Mouse (Mus musculus): ENCODE results near the gene Ubap2l.
A peak's percentile ranks its signal among the peaks of the same experiment; 100 is the strongest.

The Ubap2l gene

GRCm38 (mm10) chr3:90052351-90053241 is at the start of gene Ubap2l:
Gene Ubap2l, minus strand, starts transcription at chr3:90052628.
- peak; percentile 98 for DNase-seq

GRCm38 (mm10) chr3:90101673-90102072 is 49.2 kb upstream of the Ubap2l start:
- DNase-seq = no peak

DNA sequence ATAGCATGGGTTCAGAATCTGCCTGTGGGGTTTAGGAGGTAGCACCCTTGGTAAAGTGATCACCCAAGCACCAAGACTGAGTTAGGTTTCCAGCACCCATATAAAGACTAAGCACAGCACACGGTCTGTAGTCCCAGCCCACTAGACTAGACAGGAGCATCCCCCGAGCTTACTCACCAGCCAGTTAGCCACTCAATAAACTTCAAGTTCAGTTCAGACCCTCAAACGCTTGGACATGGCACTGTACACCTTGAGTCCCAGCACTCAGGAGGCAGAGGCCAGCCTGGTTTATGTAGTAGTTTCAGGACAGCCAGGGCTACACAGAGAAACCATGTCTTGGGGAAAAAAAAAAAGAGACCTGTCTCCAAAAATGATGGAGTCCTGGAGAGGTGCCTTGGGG is 48.6 kb upstream of the Ubap2l start:
- DNase-seq = no peak

- no peak for DNase-seq
Observed at GRCm38 (mm10) chr3:90097928-90098327, 45.5 kb upstream of the Ubap2l start.

DNA sequence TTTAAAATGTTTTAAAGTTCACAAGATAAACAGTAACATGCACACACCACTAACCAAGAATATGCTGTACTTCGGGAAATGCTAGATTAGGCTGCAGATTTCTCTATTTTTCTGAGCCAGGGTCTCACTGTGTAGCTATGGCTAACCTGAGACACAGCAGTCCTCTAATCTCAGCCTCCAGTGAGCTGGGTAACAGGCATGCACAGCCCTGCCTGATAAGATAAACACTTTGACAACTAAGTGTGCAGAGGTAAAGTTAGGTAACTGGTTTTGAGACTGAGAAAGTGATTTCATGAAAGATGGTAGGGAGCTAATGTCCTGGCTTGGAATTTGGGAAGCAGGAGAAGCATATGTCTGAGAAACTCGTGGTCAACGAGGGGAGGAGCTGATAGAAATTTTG is 42.0 kb upstream of the Ubap2l start:
- DNase-seq = no peak

DNA sequence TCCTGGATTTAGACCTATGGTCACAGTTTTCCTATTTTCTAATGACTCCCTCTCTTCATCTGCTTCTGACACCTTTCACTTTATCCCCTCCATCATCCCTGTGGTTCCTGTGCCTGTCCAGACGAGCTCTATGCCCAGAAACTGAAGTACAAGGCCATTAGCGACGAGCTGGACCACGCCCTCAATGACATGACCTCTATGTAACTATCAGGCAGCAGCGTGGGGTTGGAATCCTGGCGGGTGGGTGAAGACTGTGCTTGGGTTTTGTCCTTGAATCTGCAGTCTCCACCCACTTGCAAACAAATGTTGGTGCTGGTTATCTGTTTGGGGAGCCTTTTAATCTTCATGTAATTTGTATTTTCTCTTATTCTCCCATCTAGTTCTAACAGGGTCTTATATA is 38.5 kb upstream of the Ubap2l start:
- no peak for DNase-seq

- no peak for DNase-seq
Observed at GRCm38 (mm10) chr3:90088617-90089016, 36.2 kb upstream of the Ubap2l start.

DNA sequence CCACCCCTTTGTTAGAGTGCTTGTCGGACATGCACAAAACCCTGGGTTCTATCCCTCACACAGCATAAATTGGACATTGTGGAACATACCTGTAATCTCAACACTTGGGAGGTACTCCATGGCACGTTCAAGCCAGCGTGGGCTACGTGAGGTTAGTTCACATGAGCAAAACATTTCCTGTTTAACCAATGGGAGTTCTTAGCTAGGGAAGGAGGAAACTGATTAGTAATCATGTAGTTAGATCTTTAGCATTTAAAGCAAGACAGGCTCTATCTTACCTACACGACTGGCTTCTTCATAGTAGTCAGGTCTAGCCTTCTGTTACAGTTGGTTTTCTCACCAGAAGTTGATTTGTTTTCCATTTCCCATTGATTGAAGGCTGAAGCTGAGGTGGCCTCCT is 33.6 kb upstream of the Ubap2l start:
- DNase-seq = no peak

DNA sequence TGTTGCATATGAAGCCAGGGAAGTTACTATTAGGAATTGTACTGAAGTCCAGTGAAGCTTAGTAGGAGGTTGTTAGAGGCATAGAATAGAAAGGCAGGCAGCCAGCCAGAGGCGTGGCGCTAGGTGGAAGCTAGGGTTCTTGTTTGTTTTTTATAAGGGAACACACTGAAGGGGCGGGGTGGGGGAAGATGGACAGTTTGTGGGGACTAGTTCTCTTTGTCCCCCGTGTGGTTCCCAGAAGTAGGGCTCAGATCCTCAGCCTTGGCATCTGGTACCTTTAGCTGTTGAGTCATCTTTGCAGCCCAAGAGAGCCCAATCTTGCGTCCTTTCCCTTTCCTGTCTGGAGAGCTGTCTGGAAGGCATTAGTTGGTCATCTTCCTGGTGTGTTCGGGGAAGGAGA is 32.9 kb upstream of the Ubap2l start:
- no peak for DNase-seq

DNA sequence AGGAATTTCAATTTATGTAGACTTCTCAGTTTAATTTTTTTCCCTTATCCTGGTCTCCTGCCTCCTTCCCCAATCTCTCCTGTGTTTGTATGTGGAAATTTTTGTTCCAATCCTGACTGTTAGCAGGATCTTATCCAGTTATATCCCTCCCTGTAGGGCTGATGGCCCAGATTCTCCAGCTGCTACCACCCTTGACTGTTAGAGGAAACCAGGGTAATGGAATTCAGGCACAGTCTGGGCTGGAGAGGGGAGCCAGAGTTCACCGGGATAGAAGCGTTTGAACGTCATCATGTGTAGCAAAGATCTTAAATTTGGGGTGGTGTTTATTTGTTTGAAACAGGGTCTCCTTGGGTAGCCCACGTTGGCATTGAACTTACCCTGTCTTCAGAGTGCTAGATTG is 32.4 kb upstream of the Ubap2l start:
- DNase-seq = no peak

GRCm38 (mm10) chr3:90083698-90084324 is 31.4 kb upstream of the Ubap2l start:
- peak; percentile 82 for DNase-seq

GRCm38 (mm10) chr3:90083034-90083433 is 30.6 kb upstream of the Ubap2l start:
- peak; percentile 44 for DNase-seq

DNA sequence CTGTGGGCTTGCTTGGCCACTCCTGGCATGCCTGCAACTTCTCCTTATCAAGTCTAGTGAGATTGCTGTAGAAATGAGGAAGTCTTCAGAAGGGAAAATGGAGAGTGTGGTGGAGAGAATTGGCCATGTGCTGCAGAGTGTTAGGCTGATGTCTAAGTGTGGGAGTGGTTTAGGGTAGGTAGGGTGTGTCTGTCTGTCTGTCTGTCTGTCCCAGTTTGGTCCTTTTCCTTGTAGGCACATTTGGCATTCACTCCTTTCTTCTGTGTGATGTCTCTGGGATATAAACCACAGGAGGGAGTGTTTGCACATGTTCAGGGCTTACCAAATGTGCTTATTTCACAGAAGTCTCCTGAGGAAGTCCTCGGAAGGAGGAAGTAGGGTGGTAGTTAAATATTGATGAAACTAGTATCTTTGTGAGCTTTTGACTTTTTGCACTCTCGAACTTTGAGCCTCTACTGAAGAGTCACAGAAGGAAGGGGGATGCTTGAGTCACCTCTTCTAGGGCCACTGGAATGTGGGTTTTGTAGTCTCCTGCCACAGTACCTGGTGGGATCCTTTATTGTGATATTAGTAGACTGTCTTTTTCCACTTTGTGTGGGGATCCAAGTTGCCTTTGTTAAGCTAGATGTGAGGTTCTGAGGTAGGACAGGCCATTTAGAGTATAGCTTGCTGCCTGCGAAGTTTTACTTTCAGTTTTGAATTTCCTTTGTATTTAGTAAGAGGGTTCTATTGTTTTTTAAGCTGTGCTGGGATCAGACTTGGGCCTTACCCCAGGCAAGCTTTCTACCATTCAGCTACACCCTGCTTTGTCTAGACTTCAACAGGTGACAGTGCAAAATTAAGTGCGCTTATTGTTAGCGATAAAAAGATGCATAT is 29.2 kb upstream of the Ubap2l start:
- no peak for DNase-seq

GRCm38 (mm10) chr3:90080498-90080863 is 28.1 kb upstream of the Ubap2l start:
- no peak for DNase-seq

DNA sequence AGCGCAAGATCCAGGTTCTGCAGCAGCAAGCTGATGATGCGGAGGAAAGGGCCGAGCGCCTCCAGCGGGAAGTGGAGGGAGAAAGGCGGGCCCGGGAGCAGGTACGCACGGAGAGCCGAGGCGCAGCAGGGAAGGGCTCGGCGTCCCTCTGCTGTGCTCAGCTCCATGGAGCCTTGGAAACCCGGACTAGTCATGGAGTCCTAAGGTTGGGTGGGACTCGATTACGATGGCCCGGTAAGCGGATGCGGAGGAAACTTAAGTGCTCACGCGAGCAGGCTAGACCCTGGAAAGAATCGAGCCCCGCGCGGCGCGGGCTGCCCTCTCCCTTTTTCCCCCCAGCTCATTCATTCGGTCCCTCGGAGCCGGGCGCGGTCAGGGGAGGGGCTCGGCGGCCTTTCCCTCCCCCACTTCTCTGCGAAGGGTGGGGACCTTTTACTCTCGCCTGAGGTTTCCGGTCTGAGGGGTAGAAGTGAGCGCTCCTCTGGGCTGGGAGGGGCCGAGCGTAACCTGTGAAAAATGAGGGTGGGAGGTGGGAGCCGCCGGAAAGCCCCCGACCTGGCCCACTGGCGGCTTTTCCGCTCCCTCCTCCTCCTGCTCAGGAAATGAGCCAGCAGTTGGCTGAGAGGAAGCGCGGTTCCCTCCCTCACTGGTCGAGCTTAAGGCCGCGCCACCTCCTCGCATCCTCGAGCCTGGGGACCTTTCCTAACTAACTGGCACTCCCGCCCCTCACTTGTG is 27.5 kb upstream of the Ubap2l start:
- peak; percentile 40 for DNase-seq

- DNase-seq = peak; percentile 95
Observed at GRCm38 (mm10) chr3:90079133-90079762, 26.8 kb upstream of the Ubap2l start.

DNA sequence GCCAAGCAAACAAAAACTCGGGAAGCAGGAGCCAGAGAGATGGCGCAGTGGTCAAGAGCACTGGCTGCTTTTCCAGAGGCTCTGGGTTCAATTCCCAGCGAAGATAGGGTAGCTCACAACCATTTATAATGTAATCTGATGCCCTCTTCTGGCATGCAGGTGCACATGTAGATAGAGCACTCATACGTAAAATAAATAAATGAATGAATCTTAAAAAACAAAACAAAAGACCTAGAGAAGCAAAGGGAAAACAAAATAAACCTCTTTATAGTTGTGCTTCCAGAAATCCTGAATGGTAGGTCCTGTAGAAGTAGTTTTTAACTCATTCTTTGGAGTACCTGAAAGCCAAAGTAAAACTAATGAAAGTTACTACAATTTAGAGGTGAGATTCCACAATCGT is 25.8 kb upstream of the Ubap2l start:
- DNase-seq = no peak

GRCm38 (mm10) chr3:90076921-90077716 is 24.7 kb upstream of the Ubap2l start:
- peak; percentile 67 for DNase-seq

- DNase-seq = no peak
Observed at GRCm38 (mm10) chr3:90072294-90072693, 19.9 kb upstream of the Ubap2l start, which contains the start of gene Tpm3. Gene Tpm3, plus strand, starts transcription at chr3:90072649.

DNA sequence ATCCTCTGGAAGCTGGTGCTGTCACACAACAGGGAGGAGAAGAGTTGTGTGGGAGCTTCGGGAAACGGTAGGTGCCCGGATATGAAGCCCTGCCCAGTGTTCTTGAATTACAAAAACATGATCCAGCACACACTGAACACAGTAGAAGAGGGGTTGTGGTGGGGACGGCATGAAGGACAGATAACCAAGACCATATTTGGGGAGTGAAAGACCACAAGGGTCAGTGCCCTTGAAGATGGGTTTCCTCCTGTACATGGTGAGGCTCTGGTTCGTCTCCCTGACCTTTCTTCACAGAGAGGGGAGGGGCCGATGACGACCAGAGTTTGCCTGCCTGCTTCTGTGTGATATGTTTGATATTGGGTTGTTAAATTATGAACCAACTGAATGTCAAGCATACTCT is 17.3 kb upstream of the Ubap2l start:
- DNase-seq = no peak

DNA sequence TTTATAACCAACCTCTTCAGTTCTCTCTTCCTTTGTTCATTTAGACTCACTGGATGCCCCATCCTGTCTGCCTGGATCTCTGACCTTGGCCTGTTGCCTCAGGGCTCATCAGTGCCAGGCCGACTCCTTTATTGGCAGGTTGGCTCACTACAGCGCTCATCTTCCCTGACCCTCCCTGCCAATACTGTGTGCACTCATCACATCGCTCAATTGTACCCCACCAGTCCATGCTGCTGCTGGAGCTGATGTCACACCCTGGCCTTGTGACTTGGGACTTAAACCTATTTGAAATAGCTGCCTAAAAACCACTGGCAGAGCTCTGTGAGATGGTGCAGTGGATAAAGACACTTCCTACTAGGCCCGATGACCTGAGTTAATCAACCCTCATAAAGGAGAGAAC is 15.4 kb upstream of the Ubap2l start:
- DNase-seq = no peak

Data from layer of hippocampus, adult 9-11 months (tissue).